Mouse (Mus musculus): ENCODE measurements around the gene Lrfn3.

DNA sequence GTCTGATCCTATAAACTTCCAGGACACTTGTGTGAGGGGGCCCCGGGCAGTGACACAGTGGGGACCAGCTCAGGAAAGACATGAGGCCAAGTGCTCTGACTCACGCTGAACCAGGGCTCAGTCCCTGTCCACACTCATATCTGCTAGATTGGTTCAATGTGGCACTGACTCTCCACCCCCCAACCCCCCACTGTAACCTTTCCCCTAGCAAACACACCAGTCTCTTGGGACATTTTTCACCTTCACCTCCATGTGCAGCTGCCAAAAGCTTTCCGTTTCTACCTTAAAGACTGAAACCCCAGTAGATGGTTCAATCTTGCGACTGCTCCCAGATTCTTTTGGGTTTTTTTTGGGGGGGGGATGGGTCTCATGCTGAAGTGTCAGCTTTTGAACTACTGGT is 8.5 kb downstream of the Lrfn3 start:
- no peak for TF ChIP-seq CTCF (IDR thresholded peaks at IDR 0.05; ENCODE audit: insufficient read depth, low read depth, low read length)
- no peak for TF ChIP-seq POLR2A (IDR thresholded peaks at IDR 0.05; ENCODE audit: insufficient read depth, low read depth, low read length)
